Mouse (Mus musculus) cerebellum, postnatal 4 days (tissue): ENCODE measurements around the gene Cd4.

ENCODE experiments used
- DNase-seq, 2 experiments: peaks; one replicate each; pipeline ENCODE4 v3.0.0; 2022; ENCODE audit warnings: low spot score in 2 of 2, mixed read lengths in 1 of 2

Gene Cd4

GRCm38 (mm10) chr6:124885956-124886381 lies 2.1 kb downstream of the Cd4 start:
- no peak for DNase-seq

GRCm38 (mm10) chr6:124884714-124885500 lies 3.1 kb downstream of the Cd4 start:
- DNase-seq: no peak

- no peak for DNase-seq
Observed at GRCm38 (mm10) chr6:124883351-124883750, 4.7 kb downstream of the Cd4 start.

- no peak for DNase-seq
Observed at GRCm38 (mm10) chr6:124881821-124882220, 6.2 kb downstream of the Cd4 start.

- no peak for DNase-seq
Observed at GRCm38 (mm10) chr6:124879390-124879789, 8.6 kb downstream of the Cd4 start.

GRCm38 (mm10) chr6:124874348-124874747 lies 13.7 kb downstream of the Cd4 start:
- no peak for DNase-seq

- DNase-seq: peak in 1 of 2 experiments; percentile 5
Observed at GRCm38 (mm10) chr6:124866560-124866959, 21.5 kb downstream of the Cd4 start.

- peak in 1 of 2 experiments; percentile 49 for DNase-seq
Observed at GRCm38 (mm10) chr6:124865766-124866362, 22.2 kb downstream of the Cd4 start.

GRCm38 (mm10) chr6:124863658-124864298 lies 24.2 kb downstream of the Cd4 start, which contains the start of gene Gpr162:
Gene Gpr162 (minus strand): TSS chr6:124863983.
- DNase-seq: peak in 1 of 2 experiments; percentile 63

GRCm38 (mm10) chr6:124863125-124863657 lies 24.8 kb downstream of the Cd4 start:
- DNase-seq: no peak

- no peak for DNase-seq
Observed at GRCm38 (mm10) chr6:124862406-124863124, 25.5 kb downstream of the Cd4 start.

GRCm38 (mm10) chr6:124861802-124862201 lies 26.2 kb downstream of the Cd4 start:
- no peak for DNase-seq

GRCm38 (mm10) chr6:124861266-124861665 lies 26.8 kb downstream of the Cd4 start:
- DNase-seq: no peak

GRCm38 (mm10) chr6:124860511-124860910 lies 27.5 kb downstream of the Cd4 start:
- no peak for DNase-seq

GRCm38 (mm10) chr6:124859725-124860124 lies 28.3 kb downstream of the Cd4 start:
- peak; percentile 92 to 94 for DNase-seq

GRCm38 (mm10) chr6:124858561-124859318 lies 29.3 kb downstream of the Cd4 start:
- DNase-seq: no peak

GRCm38 (mm10) chr6:124857840-124858530 lies 30.0 kb downstream of the Cd4 start:
- DNase-seq: no peak

- DNase-seq: peak; percentile 72 to 90
Observed at GRCm38 (mm10) chr6:124856916-124857839, 30.8 kb downstream of the Cd4 start, which contains the start of gene P3h3. Gene P3h3 (minus strand): TSS chr6:124857752.

GRCm38 (mm10) chr6:124856321-124856720 lies 31.7 kb downstream of the Cd4 start:
- DNase-seq: peak in 1 of 2 experiments; percentile 61
